Mouse (Mus musculus) liver, embryonic 14.5 days (tissue): Measurements from ENCODE around the gene Inca1. TPM values are rescaled to one million over a fixed set of nuclear protein-coding genes. Genes with fewer than 3 reads are reported as not detected.

Source experiments
- ATAC-seq: fragments of 200-750 bp; cut with Nextera tagmentation; 2 replicates; pipeline ENCODE4 v1.8.0; 2017; ENCODE audit warnings: moderate number of reproducible peaks, mild to moderate bottlenecking, moderate library complexity; ENCODE audit not compliant: insufficient read depth
- DNase-seq, 3 experiments: peaks; one replicate each; pipeline ENCODE4 v3.0.0-alpha.2; 2012 to 2013; ENCODE audit warnings: low read depth in 3 of 3, low spot score in 3 of 3
- H3K27ac ChIP-seq: fragments of 300-500 bp; sonication (generic); 2 replicates; pipeline ENCODE4 v1.5.1; 2014; ENCODE audit warnings: moderate library complexity, mild to moderate bottlenecking, control low read depth, inconsistent platforms
- H3K27me3 ChIP-seq: fragments of 300-500 bp; sonication (generic); 2 replicates; pipeline ENCODE4 v1.6.1; 2014; ENCODE audit warnings: mild to moderate bottlenecking, low read length, moderate library complexity; ENCODE audit not compliant: control insufficient read depth, insufficient read depth
- H3K36me3 ChIP-seq: fragments of 300-500 bp; sonication (generic); replicated peaks from 2 replicates; pipeline ENCODE4 v1.6.1; 2014; ENCODE audit warnings: low read depth; ENCODE audit not compliant: control insufficient read depth, insufficient read depth
- H3K4me1 ChIP-seq, 2 experiments: fragments of 200-500 bp in 1 of 2; fragments of 300-500 bp in 1 of 2; sonication (generic) in 1 of 2; replicated peaks; 2 replicates each; pipeline ENCODE4 v1.6.1; 2012 to 2014; ENCODE audit warnings: antibody characterized with exemption in 1 of 2, inconsistent platforms in 1 of 2, low read length in 1 of 2; ENCODE audit not compliant: control insufficient read depth in 2 of 2, insufficient read depth in 2 of 2
- H3K4me2 ChIP-seq: fragments of 300-500 bp; sonication (generic); 2 replicates; pipeline ENCODE4 v1.6.1; 2014; ENCODE audit warnings: low read depth, mild to moderate bottlenecking, control low read depth, moderate library complexity
- H3K4me3 ChIP-seq, 2 experiments: fragments of 200-500 bp in 1 of 2; fragments of 300-500 bp in 1 of 2; sonication (generic) in 1 of 2; 2 replicates each; pipeline ENCODE4 v1.5.1; 2012 to 2014; ENCODE audit warnings: low read depth in 2 of 2, low read length in 2 of 2, mild to moderate bottlenecking in 2 of 2, control low read depth in 1 of 2, inconsistent platforms in 1 of 2, moderate library complexity in 1 of 2; ENCODE audit not compliant: insufficient read depth in 1 of 2
- H3K9ac ChIP-seq: fragments of 300-500 bp; sonication (generic); replicated peaks from 2 replicates; pipeline ENCODE4 v1.6.1; 2014; ENCODE audit warnings: mild to moderate bottlenecking, control low read depth, moderate library complexity
- H3K9me3 ChIP-seq: fragments of 300-500 bp; sonication (generic); 2 replicates; pipeline ENCODE4 v1.6.1; 2016; ENCODE audit warnings: low read length, mixed read lengths; ENCODE audit not compliant: control insufficient read depth
- CTCF ChIP-seq: IDR thresholded peaks from 2 replicates; pipeline ENCODE4 v1.5.1; 2016; ENCODE audit warnings: antibody characterized with exemption, low read depth, control low read depth
- EP300 ChIP-seq: IDR thresholded peaks from 2 replicates; pipeline ENCODE4 v1.6.1; 2016; ENCODE audit warnings: antibody characterized with exemption, low read depth
- whole genome bisulfite sequencing: fragments of 180-500 bp; shearing (Covaris S2); extraction: QIAGEN DNeasy Blood & Tissue Kit; methylation state at CpG from one replicate; pipeline ENCODE4 v1.1.7; 2014; ENCODE audit not compliant: insufficient replicate concordance; 5-methylcytosine and 5-hydroxymethylcytosine counted together
- polyA plus RNA-seq, 2 experiments: library from polyadenylated mRNA; depleted of rRNA in 1 of 2; stranded (reverse) in 1 of 2; unstranded in 1 of 2; fragments of >200 nt; fragmentation: Nextera tagmentation in 1 of 2; extraction: Ambion mirVana in 1 of 2; gene quantifications; 2 replicates each; pipeline versions ENCODE4 v1.2.1 to v1.2.3; 2012 to 2014

Gene Inca1
- polyA plus RNA-seq, 2 experiments = 0.63 to 0.71 TPM

GRCm38 (mm10) chr11:70648512-70648911 lies 51.4 kb downstream of the Inca1 start:
- peak; percentile 76 for TF ChIP-seq EP300
- no peak for TF ChIP-seq CTCF
- Histone ChIP-seq H3K4me1 (peaks cover 43 to 56% of the 10 kb centered on the region in 2 experiments), H3K27me3 (no peaks in the 10 kb centered on the region), H3K9me3 (no peaks in the 10 kb centered on the region), H3K27ac (peak overlapping the region; percentile 95), H3K36me3 (peaks cover 49% of the 10 kb centered on the region), H3K9ac (peak overlapping the region; percentile 99), H3K4me2 (peak overlapping the region; percentile 85), H3K4me3 (peak overlapping the region; percentile 82 to 93)
- WGBS = 7% methylated on average over 4 of the region's 4 CpGs
- ATAC-seq (peak; percentile 10; the same call in 1 of the 2 replicates), DNase-seq (peak; percentile 54 to 67 (median 66))

GRCm38 (mm10) chr11:70647716-70648420 lies 52.1 kb downstream of the Inca1 start:
- peak overlapping the region; percentile 82 to 93 for H3K4me3 ChIP-seq
- H3K36me3 ChIP-seq = peaks cover 48% of the 10 kb centered on the region
- peak overlapping the region; percentile 95 for H3K27ac ChIP-seq
- no peaks in the 10 kb centered on the region for H3K9me3 ChIP-seq
- 2% methylated on average over 28 of the region's 28 CpGs for WGBS
- TF ChIP-seq CTCF (no peak), EP300 (no peak)
- H3K4me1 ChIP-seq = peaks cover 43 to 55% of the 10 kb centered on the region in 2 experiments
- ATAC-seq (peak; percentile 19), DNase-seq (no peak)
- peak overlapping the region; percentile 99 for H3K9ac ChIP-seq
- no peaks in the 10 kb centered on the region for H3K27me3 ChIP-seq
- H3K4me2 ChIP-seq = peak overlapping the region; percentile 85

- TF ChIP-seq EP300 (peak; percentile 77), CTCF (peak; percentile 46)
- peak; percentile 83 for ATAC-seq
- Histone ChIP-seq H3K4me2 (peak within 1 kb of the TSS; percentile 97), H3K4me1 (peaks cover 38 to 48% of the 10 kb centered on the region in 2 experiments), H3K9ac (peak within 1 kb of the TSS; percentile 99), H3K4me3 (peak within 1 kb of the TSS; percentile 82 to 93), H3K36me3 (peaks cover 39% of the 10 kb centered on the region), H3K9me3 (no peaks in the 10 kb centered on the region), H3K27ac (peak within 1 kb of the TSS; percentile 95), H3K27me3 (no peaks in the 10 kb centered on the region)
- WGBS = under 1% methylated on average over 63 of the region's 63 CpGs
- peak; percentile 98 to 99 (median 98) for DNase-seq
These were observed 53.0 kb downstream of the Inca1 start, which contains the start of the genes Rnf167 and Slc25a11 for GRCm38 (mm10) chr11:70646691-70647650. Gene Rnf167, plus strand, starts transcription at chr11:70647235. Gene Slc25a11, minus strand, starts transcription at chr11:70647479.

- H3K9me3 ChIP-seq = no peaks in the 10 kb centered on the region
- DNase-seq (no peak), ATAC-seq (no peak)
- H3K36me3 ChIP-seq = peaks cover 31% of the 10 kb centered on the region
- H3K4me2 ChIP-seq = peak overlapping the region; percentile 97
- H3K27ac ChIP-seq = peak overlapping the region; percentile 53
- TF ChIP-seq EP300 (no peak), CTCF (no peak)
- no peaks in the 10 kb centered on the region for H3K27me3 ChIP-seq
- peak overlapping the region; percentile 79 for H3K9ac ChIP-seq
- H3K4me1 ChIP-seq = peaks cover 30 to 41% of the 10 kb centered on the region in 2 experiments
- 17% methylated on average over 3 of the region's 3 CpGs for WGBS
- H3K4me3 ChIP-seq = peak overlapping the region; percentile 61 to 93
These were observed 53.7 kb downstream of the Inca1 start for GRCm38 (mm10) chr11:70646259-70646555.
